Mouse (Mus musculus): ENCODE results near the gene Ptpa. TPM values are rescaled to one million over a fixed set of nuclear protein-coding genes. Genes with fewer than 3 reads are reported as not detected.

Ptpa gene
- polyA plus RNA-seq, 1 experiment from 2014 or later, result 71.4 TPM

DNA sequence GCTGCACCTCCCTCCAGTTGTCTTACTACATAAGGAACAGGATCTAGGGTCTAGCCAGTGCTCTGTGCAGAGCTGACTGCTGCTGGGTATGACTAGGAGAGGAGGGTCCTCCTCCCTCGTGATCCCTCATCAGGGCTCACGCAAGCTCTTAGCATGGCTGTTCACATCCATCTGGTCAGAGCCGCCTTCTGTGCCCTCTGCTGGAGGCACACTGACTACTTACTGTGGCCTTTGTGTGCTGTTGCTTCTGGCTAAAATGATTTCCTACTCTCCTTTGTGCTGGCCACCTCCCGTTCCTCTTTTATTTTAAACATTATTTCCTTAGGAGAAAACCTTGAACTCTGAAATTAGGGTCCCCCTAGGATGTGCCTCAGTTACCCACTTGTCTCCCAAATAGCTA is 21.0 kb downstream of the Ptpa start:
- Histone ChIP-seq H3K36me3 (ENCODE audit: control insufficient read depth, insufficient read depth) (peaks cover 56% of the 10 kb centered on the region), H3K9ac (ENCODE audit: low read depth, low read length) (no peak overlapping the region), H3K4me1 (replicated peaks; ENCODE audit: control insufficient read depth, insufficient read depth, low read length) (peaks cover 4% of the 10 kb centered on the region), H3K27ac (ENCODE audit: low read depth, low read length) (no peak overlapping the region), H3K27me3 (replicated peaks; ENCODE audit: control insufficient read depth, insufficient read depth, low read length) (no peaks in the 10 kb centered on the region), H3K9me3 (ENCODE audit: control insufficient read depth) (no peaks in the 10 kb centered on the region), H3K4me3 (ENCODE audit: low read depth, low read length) (no peak overlapping the region), H3K4me2 (replicated peaks; ENCODE audit: low read depth) (no peak overlapping the region)
- peak; percentile 15; the same call in 1 of the 2 replicates for TF ChIP-seq CTCF (IDR thresholded peaks at IDR 0.05; ENCODE audit: low read depth)
- WGBS, result 78% methylated on average over 4 of the region's 4 CpGs
- ATAC-seq, result no peak

DNA sequence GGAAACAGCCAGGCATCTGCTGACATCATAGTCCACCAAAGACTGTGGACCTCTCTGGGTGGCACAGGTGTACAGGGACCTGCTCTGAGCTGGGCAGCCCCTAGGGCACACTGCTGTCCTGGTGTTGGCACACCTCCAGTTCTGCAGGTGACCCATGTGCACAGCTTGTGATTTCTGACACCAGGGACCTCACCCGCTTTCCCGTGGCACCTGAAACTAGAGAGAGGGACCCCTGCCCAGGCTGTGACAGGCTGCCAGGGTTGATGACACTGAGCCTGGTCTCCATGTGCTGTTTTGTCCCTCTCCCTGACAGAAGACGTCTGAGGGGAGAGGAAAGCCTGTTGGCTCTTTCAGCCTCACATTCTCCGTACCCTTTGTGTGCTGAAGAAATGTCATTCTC is 22.0 kb downstream of the Ptpa start:
- H3K9ac ChIP-seq (ENCODE audit: low read depth, low read length), result no peak overlapping the region
- no peak overlapping the region for H3K4me3 ChIP-seq (ENCODE audit: low read depth, low read length)
- ATAC-seq, result no peak
- H3K4me2 ChIP-seq (replicated peaks; ENCODE audit: low read depth), result no peak overlapping the region
- no peaks in the 10 kb centered on the region for H3K27me3 ChIP-seq (replicated peaks; ENCODE audit: control insufficient read depth, insufficient read depth, low read length)
- H3K9me3 ChIP-seq (ENCODE audit: control insufficient read depth), result no peaks in the 10 kb centered on the region
- WGBS, result 92% methylated on average over 4 of the region's 4 CpGs
- H3K36me3 ChIP-seq (ENCODE audit: control insufficient read depth, insufficient read depth), result peaks cover 48% of the 10 kb centered on the region
- no peak for TF ChIP-seq CTCF (IDR thresholded peaks at IDR 0.05; ENCODE audit: low read depth)
- H3K27ac ChIP-seq (ENCODE audit: low read depth, low read length), result no peak overlapping the region
- H3K4me1 ChIP-seq (replicated peaks; ENCODE audit: control insufficient read depth, insufficient read depth, low read length), result peaks cover 12% of the 10 kb centered on the region

- Histone ChIP-seq H3K36me3 (ENCODE audit: control insufficient read depth, insufficient read depth) (peaks cover 46% of the 10 kb centered on the region), H3K9ac (ENCODE audit: low read depth, low read length) (peak overlapping the region; percentile 0; the same call in 1 of the 2 replicates), H3K9me3 (ENCODE audit: control insufficient read depth) (no peaks in the 10 kb centered on the region), H3K27me3 (replicated peaks; ENCODE audit: control insufficient read depth, insufficient read depth, low read length) (no peaks in the 10 kb centered on the region), H3K4me1 (replicated peaks; ENCODE audit: control insufficient read depth, insufficient read depth, low read length) (peaks cover 18% of the 10 kb centered on the region), H3K4me3 (ENCODE audit: low read depth, low read length) (no peak overlapping the region), H3K27ac (ENCODE audit: low read depth, low read length) (peak overlapping the region; percentile 92; the same call in 1 of the 2 replicates), H3K4me2 (replicated peaks; ENCODE audit: low read depth) (no peak overlapping the region)
- 92% methylated on average over 6 of the region's 6 CpGs for WGBS
- no peak for ATAC-seq
- TF ChIP-seq CTCF (IDR thresholded peaks at IDR 0.05; ENCODE audit: low read depth), result no peak
These were observed 23.8 kb downstream of the Ptpa start for GRCm38 (mm10) chr2:30439631-30440030.

GRCm38 (mm10) chr2:30440211-30440700 is 24.4 kb downstream of the Ptpa start:
- no peaks in the 10 kb centered on the region for H3K27me3 ChIP-seq (replicated peaks; ENCODE audit: control insufficient read depth, insufficient read depth, low read length)
- H3K36me3 ChIP-seq (ENCODE audit: control insufficient read depth, insufficient read depth), result peaks cover 50% of the 10 kb centered on the region
- peak overlapping the region; percentile 92 for H3K27ac ChIP-seq (ENCODE audit: low read depth, low read length)
- H3K9me3 ChIP-seq (ENCODE audit: control insufficient read depth), result no peaks in the 10 kb centered on the region
- 0 out of 2 replicates have a peak overlapping the region, but pooled peaks have one; percentile 51 for H3K9ac ChIP-seq (ENCODE audit: low read depth, low read length)
- H3K4me3 ChIP-seq (ENCODE audit: low read depth, low read length), result no peak overlapping the region
- ATAC-seq, result no peak
- peaks cover 18% of the 10 kb centered on the region for H3K4me1 ChIP-seq (replicated peaks; ENCODE audit: control insufficient read depth, insufficient read depth, low read length)
- TF ChIP-seq CTCF (IDR thresholded peaks at IDR 0.05; ENCODE audit: low read depth), result no peak
- WGBS, result 38% methylated on average over 3 of the region's 3 CpGs
- no peak overlapping the region for H3K4me2 ChIP-seq (replicated peaks; ENCODE audit: low read depth)

- Histone ChIP-seq H3K36me3 (ENCODE audit: control insufficient read depth, insufficient read depth) (peaks cover 47% of the 10 kb centered on the region), H3K27me3 (replicated peaks; ENCODE audit: control insufficient read depth, insufficient read depth, low read length) (no peaks in the 10 kb centered on the region), H3K4me1 (replicated peaks; ENCODE audit: control insufficient read depth, insufficient read depth, low read length) (peaks cover 22% of the 10 kb centered on the region), H3K4me3 (ENCODE audit: low read depth, low read length) (peak overlapping the region; percentile 29), H3K27ac (ENCODE audit: low read depth, low read length) (peak overlapping the region; percentile 92), H3K9me3 (ENCODE audit: control insufficient read depth) (no peaks in the 10 kb centered on the region), H3K9ac (ENCODE audit: low read depth, low read length) (peak overlapping the region; percentile 51; the same call in 1 of the 2 replicates), H3K4me2 (replicated peaks; ENCODE audit: low read depth) (peak overlapping the region; percentile 61)
- 10% methylated on average over 12 of the region's 12 CpGs for WGBS
- ATAC-seq, result peak; percentile 66
- peak; percentile 93 for TF ChIP-seq CTCF (IDR thresholded peaks at IDR 0.05; ENCODE audit: low read depth)
These were observed 25.1 kb downstream of the Ptpa start for GRCm38 (mm10) chr2:30440701-30441517.

Measured in intestine, postnatal 0 days (tissue).